Mouse (Mus musculus) effector memory CD4-positive, alpha-beta T cell, adult 7 months (primary cell): Measurements from ENCODE around the gene Ptgfr. TPM values are rescaled to one million over a fixed set of nuclear protein-coding genes. Genes with fewer than 3 reads are reported as not detected.

Source experiments
- polyA plus RNA-seq: library from polyadenylated mRNA; unstranded; fragments of 100-300 nt; shearing (Covaris generic); gene quantifications from one replicate; pipeline ENCODE4 v1.2.1, GENCODE M21; 2017

Gene Ptgfr
- not detected for polyA plus RNA-seq

DNA sequence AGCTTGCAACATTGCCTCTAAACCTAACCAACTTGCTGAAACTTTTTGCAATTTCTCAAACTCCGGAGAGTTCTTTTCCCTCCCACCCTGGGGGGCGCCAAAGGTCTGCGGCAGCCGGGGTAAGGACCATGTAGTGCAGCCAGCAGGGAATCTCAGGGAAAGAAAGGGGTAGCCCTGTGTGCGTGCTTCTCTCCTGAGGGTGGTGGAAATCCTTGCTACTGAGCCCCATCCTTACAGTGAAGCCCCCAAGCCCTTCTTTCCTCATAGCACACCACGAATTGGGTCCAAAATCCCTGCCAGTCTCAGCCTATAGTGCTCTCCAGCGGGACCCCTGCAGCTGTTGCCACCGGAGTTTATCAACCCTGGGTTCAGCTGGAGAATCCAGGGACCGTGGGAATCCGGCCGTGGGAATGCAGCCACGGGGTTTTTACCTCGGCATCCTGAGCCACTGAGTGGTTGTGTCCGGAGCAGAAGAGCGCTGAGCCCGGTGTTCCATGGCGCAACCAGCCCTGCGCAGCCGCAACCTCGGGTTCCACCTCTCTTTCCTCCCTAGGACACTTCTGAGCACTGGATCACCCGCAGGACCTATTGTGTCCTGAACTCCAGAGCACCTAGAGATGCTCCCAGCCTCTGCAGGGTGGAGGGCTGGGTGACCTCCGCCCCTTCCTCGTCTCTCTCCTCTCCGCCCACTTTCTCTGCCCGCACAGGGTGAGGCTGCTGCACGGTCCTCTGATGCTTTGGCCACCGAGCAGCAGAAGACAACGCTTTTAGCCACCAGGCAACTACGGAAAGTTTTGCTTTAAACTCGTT is at the start of gene Ptgfr:
Gene Ptgfr, minus strand, starts transcription at position 760 of the 810 bp plus-strand sequence.

DNA sequence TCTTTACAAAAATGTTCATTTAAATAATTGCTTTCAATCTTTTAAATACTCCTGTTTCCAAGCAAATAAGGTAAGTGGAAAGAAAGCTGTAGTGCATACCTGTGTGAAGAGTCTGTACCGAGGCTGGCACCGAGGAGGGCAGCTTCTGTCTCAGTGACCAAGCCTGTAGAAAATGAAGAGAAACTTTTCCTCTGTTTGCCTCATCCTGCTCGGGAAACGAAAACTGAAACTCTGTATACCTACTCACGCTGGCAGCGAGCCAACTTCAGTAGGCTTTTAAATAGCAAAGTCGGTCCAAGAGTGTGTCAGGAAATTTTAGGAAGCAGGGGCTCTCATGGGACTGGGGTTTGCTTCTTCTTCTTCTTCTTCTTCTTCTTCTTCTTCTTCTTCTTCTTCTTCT is 87.7 kb downstream of the Ptgfr start, which contains the start of gene Ifi44:
Gene Ifi44, minus strand, starts transcription at position 224 of the 400 bp plus-strand sequence.

Other genes with a start within 250 kb of the Ptgfr start
- gene Ifi44, start 87.7 kb downstream of the Ptgfr start, polyA plus RNA-seq: 5.9 TPM
- gene Ifi44l, start 74.7 kb downstream of the Ptgfr start, polyA plus RNA-seq: not detected